Mouse (Mus musculus) hindbrain, embryonic 11.5 days (tissue): Measurements from ENCODE around the gene Mob3a. TPM values are rescaled to one million over a fixed set of nuclear protein-coding genes. Genes with fewer than 3 reads are reported as not detected.

Experiments used
- ATAC-seq: fragments of 200-750 bp; cut with Nextera tagmentation; 2 replicates; pipeline ENCODE4 v1.8.0; 2017; ENCODE audit warnings: mild to moderate bottlenecking, moderate TSS enrichment, moderate library complexity; ENCODE audit not compliant: low FRiP score
- DNase-seq: peaks from one replicate; pipeline ENCODE4 v3.0.0-alpha.2; 2015; ENCODE audit warnings: low spot score
- H3K27ac ChIP-seq: fragments of 300-500 bp; sonication (generic); 2 replicates; pipeline ENCODE4 v1.5.1; 2014; ENCODE audit warnings: mild to moderate bottlenecking, low read depth, low read length
- H3K27me3 ChIP-seq: fragments of 300-500 bp; sonication (generic); 2 replicates; pipeline ENCODE4 v1.6.1; 2014; ENCODE audit warnings: mild to moderate bottlenecking, low read length, moderate library complexity, mixed read lengths; ENCODE audit not compliant: control insufficient read depth, insufficient read depth
- H3K36me3 ChIP-seq: fragments of 300-500 bp; sonication (generic); 2 replicates; pipeline ENCODE4 v1.6.1; 2014; ENCODE audit warnings: mild to moderate bottlenecking, low read length, moderate library complexity, mixed read lengths; ENCODE audit not compliant: control insufficient read depth, insufficient read depth
- H3K4me1 ChIP-seq: fragments of 300-500 bp; sonication (generic); replicated peaks from 2 replicates; pipeline ENCODE4 v1.6.1; 2014; ENCODE audit warnings: low read length, mixed read lengths; ENCODE audit not compliant: control insufficient read depth, insufficient read depth
- H3K4me2 ChIP-seq: fragments of 300-500 bp; sonication (generic); replicated peaks from 2 replicates; pipeline ENCODE4 v1.6.1; 2014; ENCODE audit warnings: mild to moderate bottlenecking, low read depth, low read length
- H3K4me3 ChIP-seq: fragments of 300-500 bp; sonication (generic); 2 replicates; pipeline ENCODE4 v1.5.1; 2014; ENCODE audit warnings: low read depth, low read length
- H3K9ac ChIP-seq: fragments of 300-500 bp; sonication (generic); 2 replicates; pipeline ENCODE4 v1.6.1; 2014; ENCODE audit warnings: low read depth, low read length
- H3K9me3 ChIP-seq: fragments of 300-500 bp; sonication (generic); 2 replicates; pipeline ENCODE4 v1.6.1; 2016; ENCODE audit warnings: low read length; ENCODE audit not compliant: control insufficient read depth
- WGBS: fragments of 180-500 bp; shearing (Covaris S2); extraction: QIAGEN DNeasy Blood & Tissue Kit; methylation state at CpG from one replicate; pipeline ENCODE4 v1.1.7; 2014; 5-methylcytosine and 5-hydroxymethylcytosine counted together
- polyA plus RNA-seq: library from polyadenylated mRNA; unstranded; fragments of >200 nt; fragmentation: Nextera tagmentation; extraction: Ambion mirVana; gene quantifications from 2 replicates; pipeline ENCODE4 v1.2.1, GENCODE M21; 2014

Gene Mob3a
- polyA plus RNA-seq, 1 experiment from 2014 or later, result 54.4 TPM

- WGBS, result 61% methylated on average over 6 of the region's 6 CpGs
- H3K9ac ChIP-seq, result no peak overlapping the region
- DNase-seq, result peak; percentile 56
- no peak overlapping the region for H3K4me2 ChIP-seq
- no peaks in the 10 kb centered on the region for H3K27me3 ChIP-seq
- peaks cover 5% of the 10 kb centered on the region for H3K36me3 ChIP-seq
- H3K9me3 ChIP-seq, result no peaks in the 10 kb centered on the region
- no peak overlapping the region for H3K27ac ChIP-seq
- H3K4me1 ChIP-seq, result no peaks in the 10 kb centered on the region
- no peak for ATAC-seq
- no peak overlapping the region for H3K4me3 ChIP-seq
Observed at GRCm38 (mm10) chr10:80684214-80684613, 17.6 kb downstream of the Mob3a start.

DNA sequence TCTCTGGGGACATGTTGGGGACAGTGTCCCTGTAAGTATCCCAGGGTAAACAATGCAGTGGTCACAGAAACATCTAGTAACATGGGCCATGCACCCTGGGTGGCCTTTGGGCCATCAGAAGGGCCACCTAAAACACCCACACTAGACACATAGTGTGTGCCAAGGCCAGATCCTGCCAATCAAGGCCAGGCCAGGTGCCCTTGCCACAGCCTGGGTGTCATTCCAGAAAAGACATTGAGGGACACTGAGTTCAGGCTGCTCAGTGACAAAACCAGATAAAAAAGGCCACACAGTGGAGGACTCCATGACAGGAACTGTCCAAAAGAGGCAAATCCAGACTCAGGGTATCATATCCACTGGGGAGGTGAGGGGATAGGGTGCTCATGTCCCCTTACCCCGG is 18.1 kb downstream of the Mob3a start:
- Histone ChIP-seq H3K4me3 (no peak overlapping the region), H3K36me3 (peaks cover 5% of the 10 kb centered on the region), H3K4me1 (no peaks in the 10 kb centered on the region), H3K9ac (no peak overlapping the region), H3K27me3 (no peaks in the 10 kb centered on the region), H3K9me3 (no peaks in the 10 kb centered on the region), H3K4me2 (no peak overlapping the region), H3K27ac (no peak overlapping the region)
- DNase-seq (no peak), ATAC-seq (no peak)
- 100% methylated on average over 1 of the region's 1 CpGs for WGBS

GRCm38 (mm10) chr10:80682003-80682402 is 19.8 kb downstream of the Mob3a start:
- H3K4me1 ChIP-seq, result peaks cover 6% of the 10 kb centered on the region; the same call in 1 of the 2 replicates
- no peak overlapping the region for H3K9ac ChIP-seq
- H3K36me3 ChIP-seq, result peaks cover 5% of the 10 kb centered on the region
- H3K4me3 ChIP-seq, result no peak overlapping the region
- ATAC-seq, result no peak
- no peaks in the 10 kb centered on the region for H3K9me3 ChIP-seq
- H3K27ac ChIP-seq, result no peak overlapping the region
- H3K27me3 ChIP-seq, result no peaks in the 10 kb centered on the region
- DNase-seq, result no peak
- WGBS, result 94% methylated on average over 6 of the region's 6 CpGs
- no peak overlapping the region for H3K4me2 ChIP-seq

DNA sequence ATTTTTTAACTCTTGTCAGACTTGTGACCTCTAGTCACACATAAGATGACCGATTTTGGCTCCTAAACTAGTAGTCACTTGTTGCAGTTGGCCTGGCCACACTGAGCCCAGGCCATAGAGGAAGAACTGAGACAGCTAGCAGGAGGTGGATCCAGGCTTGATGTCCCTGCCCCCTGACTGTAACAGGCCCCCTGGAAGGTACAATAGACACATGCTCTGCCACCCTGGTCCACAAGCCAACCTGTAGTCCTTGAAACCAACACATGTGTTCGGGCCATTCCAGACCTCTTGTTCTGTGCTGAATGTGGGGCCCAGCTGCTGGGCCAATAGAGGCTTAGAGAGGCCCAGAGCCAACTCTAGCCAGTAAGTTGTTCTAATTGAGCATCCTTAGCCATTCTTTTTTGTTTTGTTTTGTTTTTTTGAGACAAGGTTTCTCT is 21.5 kb downstream of the Mob3a start:
- peaks cover 6% of the 10 kb centered on the region; the same call in 1 of the 2 replicates for H3K4me1 ChIP-seq
- no peak overlapping the region for H3K9ac ChIP-seq
- DNase-seq, result no peak
- H3K27ac ChIP-seq, result no peak overlapping the region
- H3K4me2 ChIP-seq, result no peak overlapping the region
- ATAC-seq, result no peak
- H3K36me3 ChIP-seq, result no peaks in the 10 kb centered on the region
- H3K4me3 ChIP-seq, result no peak overlapping the region
- no peaks in the 10 kb centered on the region for H3K27me3 ChIP-seq
- no peaks in the 10 kb centered on the region for H3K9me3 ChIP-seq
- WGBS, result 88% methylated on average over 2 of the region's 2 CpGs

- peaks cover 8% of the 10 kb centered on the region for H3K4me1 ChIP-seq
- no peak overlapping the region for H3K4me2 ChIP-seq
- DNase-seq (no peak), ATAC-seq (no peak)
- H3K9ac ChIP-seq, result no peak overlapping the region
- WGBS, result 72% methylated on average over 9 of the region's 9 CpGs
- no peaks in the 10 kb centered on the region for H3K27me3 ChIP-seq
- no peak overlapping the region for H3K4me3 ChIP-seq
- no peaks in the 10 kb centered on the region for H3K9me3 ChIP-seq
- 0 out of 2 replicates have a peak overlapping the region, but pooled peaks have one; percentile 12 for H3K27ac ChIP-seq
- no peaks in the 10 kb centered on the region for H3K36me3 ChIP-seq
Observed at GRCm38 (mm10) chr10:80679556-80680259, 22.1 kb downstream of the Mob3a start.

DNA sequence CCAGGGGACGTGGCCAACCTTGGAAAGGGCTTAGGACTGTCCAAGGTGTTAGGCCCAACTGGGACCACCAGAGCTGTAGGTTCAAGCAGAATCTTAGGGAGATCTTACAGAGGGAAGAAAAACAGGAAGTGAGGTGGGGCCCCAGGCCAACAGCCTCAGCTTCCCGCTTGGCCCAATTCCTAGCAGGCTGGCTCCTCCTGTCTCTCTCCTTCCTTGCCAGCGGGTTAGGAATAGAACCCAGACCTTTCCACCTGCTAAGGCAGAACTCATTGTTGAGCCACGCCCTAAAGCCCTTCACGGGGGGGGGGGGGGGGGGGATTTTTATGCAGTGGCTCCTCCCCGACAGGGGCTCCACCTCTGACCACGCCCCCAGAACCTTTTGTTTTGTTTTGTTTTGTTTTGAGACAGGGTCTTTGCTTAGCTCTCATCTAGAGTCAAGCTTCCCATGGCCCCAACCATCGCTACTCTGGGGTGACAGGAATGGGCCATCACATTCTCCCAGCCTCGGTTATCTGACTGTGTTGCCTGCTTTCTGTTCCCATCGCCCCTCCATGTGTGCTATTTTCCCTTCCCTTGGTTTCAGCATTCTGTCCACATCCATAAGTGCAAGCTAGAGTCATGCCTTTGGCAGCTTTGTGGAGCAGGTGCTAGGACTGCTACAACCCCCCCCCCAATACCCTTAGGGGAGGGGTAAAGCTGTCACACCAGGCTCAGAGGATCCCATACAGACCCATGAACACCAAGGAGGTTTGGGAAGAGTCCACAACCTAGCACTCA is 23.0 kb downstream of the Mob3a start:
- ATAC-seq, result no peak
- Histone ChIP-seq H3K4me1 (peaks cover 17% of the 10 kb centered on the region), H3K36me3 (no peaks in the 10 kb centered on the region), H3K27ac (peak overlapping the region; percentile 48; the same call in 1 of the 2 replicates), H3K9me3 (no peaks in the 10 kb centered on the region), H3K9ac (no peak overlapping the region), H3K4me2 (no peak overlapping the region), H3K4me3 (no peak overlapping the region), H3K27me3 (no peaks in the 10 kb centered on the region)
- WGBS, result 53% methylated on average over 7 of the region's 10 CpGs
- DNase-seq, result no peak

DNA sequence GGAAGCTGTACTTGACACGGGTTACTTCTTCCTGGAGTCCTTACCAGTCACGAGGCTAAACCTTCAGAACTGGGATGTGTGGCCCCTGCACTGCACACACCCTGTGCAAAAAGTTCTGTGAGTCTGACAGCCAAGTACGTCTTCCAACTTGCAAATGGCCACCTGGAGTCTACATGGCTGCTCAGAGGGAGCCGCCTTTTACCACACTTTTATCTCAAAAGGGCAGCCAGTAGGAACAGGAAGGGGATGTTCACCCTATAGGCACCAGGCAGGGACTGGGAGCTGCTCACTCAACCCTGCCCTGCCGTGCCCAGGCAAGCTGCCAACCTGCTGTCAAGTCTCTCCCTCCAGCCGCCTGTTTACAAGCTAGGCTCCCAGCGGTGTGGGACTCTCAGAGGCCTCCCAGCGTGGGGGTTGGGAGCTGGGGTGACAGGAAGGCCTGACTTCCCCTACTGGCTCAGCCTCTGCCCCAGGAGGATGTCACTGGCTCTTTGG is 23.8 kb downstream of the Mob3a start, which contains the start of gene Mknk2:
TSS of gene Mknk2 (minus strand) at position 171 of the 495 bp plus-strand sequence.
- Histone ChIP-seq H3K27me3 (no peaks in the 10 kb centered on the region), H3K9ac (peak within 1 kb of the TSS; percentile 71), H3K4me1 (peaks cover 21% of the 10 kb centered on the region), H3K27ac (peak within 1 kb of the TSS; percentile 94), H3K9me3 (no peaks in the 10 kb centered on the region), H3K36me3 (no peaks in the 10 kb centered on the region), H3K4me3 (peak within 1 kb of the TSS; percentile 92), H3K4me2 (peak within 1 kb of the TSS; percentile 77)
- WGBS, result 43% methylated on average over 8 of the region's 8 CpGs
- no peak for ATAC-seq
- no peak for DNase-seq

DNA sequence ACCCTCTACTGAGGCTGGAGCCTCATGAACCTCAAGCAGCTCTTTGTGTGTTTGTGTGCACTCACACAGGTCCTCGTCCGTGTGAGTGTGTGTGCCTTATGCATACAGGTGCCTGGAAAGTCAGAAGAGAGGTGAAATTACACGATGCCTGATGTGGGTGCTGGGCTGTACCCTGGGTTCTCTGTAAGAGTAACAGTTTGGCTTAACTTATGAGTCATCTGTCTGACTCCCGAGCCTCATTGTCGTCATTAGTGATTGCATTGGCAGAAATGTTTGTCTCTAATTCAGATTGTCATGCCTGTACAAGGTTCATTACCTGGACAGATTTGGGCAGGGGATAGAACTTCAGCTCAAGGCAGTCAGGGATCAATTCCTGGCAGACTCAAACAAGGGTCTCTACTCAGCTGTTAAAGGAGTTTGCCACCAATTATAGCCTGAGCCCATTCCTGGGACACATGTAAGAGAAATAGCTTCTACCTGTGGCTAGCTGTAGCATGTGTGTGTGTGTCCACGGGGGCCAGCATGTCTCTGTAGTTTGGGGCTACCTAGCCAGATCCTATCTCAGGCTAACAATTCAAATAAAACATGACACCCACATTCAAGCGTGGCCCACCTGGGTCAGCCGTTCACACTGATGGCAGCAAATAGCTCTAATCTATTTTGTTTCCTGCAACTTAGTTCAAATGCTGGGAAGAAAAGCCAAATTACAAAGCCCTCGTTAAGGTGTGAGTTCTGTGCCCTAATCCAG is 24.5 kb downstream of the Mob3a start:
- WGBS, result 45% methylated on average over 9 of the region's 9 CpGs
- H3K27ac ChIP-seq, result peak overlapping the region; percentile 94
- peak; percentile 6; the same call in 1 of the 2 replicates for ATAC-seq

More for the DNA sequence above, 24.5 kb downstream of the Mob3a start:
- DNase-seq, result no peak
- H3K4me3 ChIP-seq, result peak overlapping the region; percentile 92
- peak overlapping the region; percentile 77 for H3K4me2 ChIP-seq
- no peaks in the 10 kb centered on the region for H3K9me3 ChIP-seq
- H3K27me3 ChIP-seq, result no peaks in the 10 kb centered on the region
- peak overlapping the region; percentile 71 for H3K9ac ChIP-seq
- no peaks in the 10 kb centered on the region for H3K36me3 ChIP-seq
- peaks cover 21% of the 10 kb centered on the region for H3K4me1 ChIP-seq
